Mouse (Mus musculus): Measurements from ENCODE around the gene Prkaca. TPM values are rescaled to one million over a fixed set of nuclear protein-coding genes. Genes with fewer than 3 reads are reported as not detected.
"Not testable (repeated sequence)": the region's sequence is repeated elsewhere in the genome, so short reads cannot be mapped to it uniquely, and the experiment has no call there.

Gene Prkaca
- polyA plus RNA-seq, 1 experiment = 181 TPM

DNA sequence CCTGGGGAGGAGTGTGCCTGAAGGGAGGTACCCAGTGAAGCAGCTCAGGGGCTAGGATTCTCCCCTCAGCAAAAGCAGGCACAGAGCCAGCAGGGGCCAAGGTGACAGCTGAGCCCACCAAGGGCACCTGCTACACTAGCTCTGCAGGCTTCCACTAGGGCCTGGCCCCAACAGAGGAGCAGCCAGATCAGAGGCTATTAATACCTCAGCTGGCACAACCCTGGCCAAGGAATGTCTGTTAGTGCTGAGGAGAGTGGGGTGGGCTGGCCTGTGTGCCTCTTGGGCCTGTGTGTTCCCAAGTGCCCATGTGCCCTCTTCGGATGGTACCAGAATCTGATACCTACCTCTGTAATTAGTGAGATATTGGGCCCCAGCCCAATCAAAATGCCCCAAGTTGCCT lies 7.5 kb downstream of the Prkaca start:
- no peak for TF ChIP-seq CEBPB (IDR thresholded peaks at IDR 0.05; ENCODE audit: insufficient read depth, poor library complexity, severe bottlenecking)
- TF ChIP-seq MAX (IDR thresholded peaks at IDR 0.05; ENCODE audit: low read depth) = no peak
- TF ChIP-seq MYOG (IDR thresholded peaks at IDR 0.05; ENCODE audit: control insufficient read depth in 1 of 3, insufficient read depth in 1 of 3, insufficient read length in 2 of 3, low read depth in 2 of 3) = peak; percentile 44 to 98 (median 89)
- TF ChIP-seq E2F4 (IDR thresholded peaks at IDR 0.05; ENCODE audit: insufficient read depth) = no peak
- peak; percentile 10 to 95 (median 85) for TF ChIP-seq MYOD1 (IDR thresholded peaks at IDR 0.05; ENCODE audit: control insufficient read depth in 1 of 3, insufficient read length in 2 of 3, low read depth in 2 of 3)
- TF ChIP-seq TCF3 (IDR thresholded peaks at IDR 0.05; ENCODE audit: insufficient read length, low read depth) = peak; percentile 72
- peak; percentile 18 for TF ChIP-seq TCF12 (IDR thresholded peaks at IDR 0.05; ENCODE audit: insufficient read depth, poor library complexity, severe bottlenecking)
- H3K36me3 ChIP-seq (ENCODE audit: control insufficient read depth, insufficient read depth) = no peaks in the 10 kb centered on the region

GRCm38 (mm10) chr8:83980845-83981244 lies 8.1 kb downstream of the Prkaca start:
- H3ac ChIP-seq (ENCODE audit: control insufficient read depth, insufficient read length) = no peak overlapping the region
- H3K4me3 ChIP-seq = no peak overlapping the region
- H3K27me3 ChIP-seq (ENCODE audit: control insufficient read depth, insufficient read depth, insufficient read length) = no peaks in the 10 kb centered on the region
- TF ChIP-seq CEBPB (IDR thresholded peaks at IDR 0.05; ENCODE audit: insufficient read depth, poor library complexity, severe bottlenecking) (no peak), POLR2A (IDR thresholded peaks at IDR 0.05; ENCODE audit: insufficient read length, low read depth) (no peak), USF1 (IDR thresholded peaks at IDR 0.05; ENCODE audit: low read depth) (no peak), POLR2AphosphoS2 (IDR thresholded peaks at IDR 0.05; ENCODE audit: insufficient read length, low read depth) (no peak), E2F4 (IDR thresholded peaks at IDR 0.05; ENCODE audit: insufficient read depth) (no peak), REST (IDR thresholded peaks at IDR 0.05; ENCODE audit: insufficient read depth, insufficient read length) (no peak), MYOG (IDR thresholded peaks at IDR 0.05; ENCODE audit: control insufficient read depth in 1 of 3, insufficient read depth in 1 of 3, insufficient read length in 2 of 3, low read depth in 2 of 3) (peak in 2 of 3 experiments; percentile 73 to 91), MAX (IDR thresholded peaks at IDR 0.05; ENCODE audit: low read depth) (no peak), TCF3 (IDR thresholded peaks at IDR 0.05; ENCODE audit: insufficient read length, low read depth) (no peak), MYOD1 (IDR thresholded peaks at IDR 0.05; ENCODE audit: control insufficient read depth in 1 of 3, insufficient read length in 2 of 3, low read depth in 2 of 3) (peak in 2 of 3 experiments; percentile 27 to 80), SRF (IDR thresholded peaks at IDR 0.05; ENCODE audit: control insufficient read depth, insufficient read length, low read depth) (no peak), TCF12 (IDR thresholded peaks at IDR 0.05; ENCODE audit: insufficient read depth, poor library complexity, severe bottlenecking) (no peak)
- H3K4me2 ChIP-seq (ENCODE audit: low read depth) = no peak overlapping the region
- H3K79me2 ChIP-seq (ENCODE audit: control insufficient read depth, insufficient read depth) = peaks cover 33% of the 10 kb centered on the region
- H3K36me3 ChIP-seq (ENCODE audit: control insufficient read depth, insufficient read depth) = no peaks in the 10 kb centered on the region

More for the DNA sequence above, 7.5 kb downstream of the Prkaca start:
- no peaks in the 10 kb centered on the region for H3K27me3 ChIP-seq (ENCODE audit: control insufficient read depth, insufficient read depth, insufficient read length)
- H3K4me2 ChIP-seq (ENCODE audit: low read depth) = no peak overlapping the region
- H3K79me2 ChIP-seq (ENCODE audit: control insufficient read depth, insufficient read depth) = peaks cover 39% of the 10 kb centered on the region
- H3ac ChIP-seq (ENCODE audit: control insufficient read depth, insufficient read length) = no peak overlapping the region
- no peak overlapping the region for H3K4me3 ChIP-seq

- Histone ChIP-seq H3K4me2 (ENCODE audit: low read depth) (no peak overlapping the region), H3K27me3 (ENCODE audit: control insufficient read depth, insufficient read depth, insufficient read length) (no peaks in the 10 kb centered on the region), H3K36me3 (ENCODE audit: control insufficient read depth, insufficient read depth) (no peaks in the 10 kb centered on the region), H3K4me3 (no peak overlapping the region), H3K79me2 (ENCODE audit: control insufficient read depth, insufficient read depth) (peaks cover 26% of the 10 kb centered on the region), H3ac (ENCODE audit: control insufficient read depth, insufficient read length) (no peak overlapping the region)
- TF ChIP-seq REST (IDR thresholded peaks at IDR 0.05; ENCODE audit: insufficient read depth, insufficient read length) (no peak), TCF12 (IDR thresholded peaks at IDR 0.05; ENCODE audit: insufficient read depth, poor library complexity, severe bottlenecking) (no peak), SRF (IDR thresholded peaks at IDR 0.05; ENCODE audit: control insufficient read depth, insufficient read length, low read depth) (no peak), MYOD1 (IDR thresholded peaks at IDR 0.05; ENCODE audit: control insufficient read depth in 1 of 3, insufficient read length in 2 of 3, low read depth in 2 of 3) (no peak), USF1 (IDR thresholded peaks at IDR 0.05; ENCODE audit: low read depth) (no peak), MYOG (IDR thresholded peaks at IDR 0.05; ENCODE audit: control insufficient read depth in 1 of 3, insufficient read depth in 1 of 3, insufficient read length in 2 of 3, low read depth in 2 of 3) (no peak), TCF3 (IDR thresholded peaks at IDR 0.05; ENCODE audit: insufficient read length, low read depth) (no peak), MAX (IDR thresholded peaks at IDR 0.05; ENCODE audit: low read depth) (no peak), POLR2AphosphoS2 (IDR thresholded peaks at IDR 0.05; ENCODE audit: insufficient read length, low read depth) (no peak), CEBPB (IDR thresholded peaks at IDR 0.05; ENCODE audit: insufficient read depth, poor library complexity, severe bottlenecking) (no peak), POLR2A (IDR thresholded peaks at IDR 0.05; ENCODE audit: insufficient read length, low read depth) (no peak), E2F4 (IDR thresholded peaks at IDR 0.05; ENCODE audit: insufficient read depth) (no peak)
Measured at GRCm38 (mm10) chr8:83981533-83981932, 8.7 kb downstream of the Prkaca start.

GRCm38 (mm10) chr8:83982449-83982848 lies 9.7 kb downstream of the Prkaca start:
- Histone ChIP-seq H3K4me2 (ENCODE audit: low read depth) (no peak overlapping the region), H3K36me3 (ENCODE audit: control insufficient read depth, insufficient read depth) (no peaks in the 10 kb centered on the region), H3K79me2 (ENCODE audit: control insufficient read depth, insufficient read depth) (peaks cover 17% of the 10 kb centered on the region), H3K27me3 (ENCODE audit: control insufficient read depth, insufficient read depth, insufficient read length) (no peaks in the 10 kb centered on the region), H3ac (ENCODE audit: control insufficient read depth, insufficient read length) (no peak overlapping the region), H3K4me3 (no peak overlapping the region)
- TF ChIP-seq REST (IDR thresholded peaks at IDR 0.05; ENCODE audit: insufficient read depth, insufficient read length) = no peak
- TF ChIP-seq MYOG (IDR thresholded peaks at IDR 0.05; ENCODE audit: control insufficient read depth in 1 of 3, insufficient read depth in 1 of 3, insufficient read length in 2 of 3, low read depth in 2 of 3) = no peak

- not testable (repeated sequence) for H3K4me2 ChIP-seq (ENCODE audit: low read depth); H3K27me3 ChIP-seq (ENCODE audit: control insufficient read depth, insufficient read depth, insufficient read length); H3K4me3 ChIP-seq; H3K36me3 ChIP-seq (ENCODE audit: control insufficient read depth, insufficient read depth); H3ac ChIP-seq (ENCODE audit: control insufficient read depth, insufficient read length); H3K79me2 ChIP-seq (ENCODE audit: control insufficient read depth, insufficient read depth)
Measured at GRCm38 (mm10) chr8:83983222-83983621, 10.4 kb downstream of the Prkaca start.

Measured in myocyte (in vitro differentiated cells).